Mouse (Mus musculus): ENCODE results near the gene Abhd16a. TPM values are rescaled to one million over a fixed set of nuclear protein-coding genes. Genes with fewer than 3 reads are reported as not detected.

The Abhd16a gene
- polyA plus RNA-seq, 1 experiment from 2014 or later = 40.2 TPM

Other genes starting within 250 kb of the Abhd16a start
- 26.9 and 29.9 TPM in 2 replicates for gene Skiv2l, start 239.1 kb upstream of the Abhd16a start, polyA plus RNA-seq (2014; fragmentation: Nextera tagmentation; extraction: Ambion mirVana)
- 117 and 138 TPM in 2 replicates for gene Nelfe, start 238.9 kb upstream of the Abhd16a start, polyA plus RNA-seq (2014; fragmentation: Nextera tagmentation; extraction: Ambion mirVana)
- gene Cfb, start 226.7 kb upstream of the Abhd16a start, polyA plus RNA-seq (2014; fragmentation: Nextera tagmentation; extraction: Ambion mirVana) = 1.0 and 2.1 TPM in 2 replicates
- 2.9 and 3.2 TPM in 2 replicates for gene Zbtb12, start 209.8 kb upstream of the Abhd16a start, polyA plus RNA-seq (2014; fragmentation: Nextera tagmentation; extraction: Ambion mirVana)
- gene Gm20547, start 207.2 kb upstream of the Abhd16a start, polyA plus RNA-seq (2014; fragmentation: Nextera tagmentation; extraction: Ambion mirVana) = not detected in 2 replicates
- 0.64 and 1.2 TPM in 2 replicates for gene C2, start 191.0 kb upstream of the Abhd16a start, polyA plus RNA-seq (2014; fragmentation: Nextera tagmentation; extraction: Ambion mirVana)
- gene Ehmt2, start 190.8 kb upstream of the Abhd16a start, polyA plus RNA-seq (2014; fragmentation: Nextera tagmentation; extraction: Ambion mirVana) = 57.4 and 70.1 TPM in 2 replicates
- gene Slc44a4, start 174.8 kb upstream of the Abhd16a start, polyA plus RNA-seq (2014; fragmentation: Nextera tagmentation; extraction: Ambion mirVana) = 0.12 and 0.29 TPM in 2 replicates
- gene Neu1, start 158.0 kb upstream of the Abhd16a start, polyA plus RNA-seq (2014; fragmentation: Nextera tagmentation; extraction: Ambion mirVana) = 12.9 and 14.5 TPM in 2 replicates
- 0.15 TPM in 1 of 2 replicates, not detected in the other for gene Hspa1b, start 130.0 kb upstream of the Abhd16a start, polyA plus RNA-seq (2014; fragmentation: Nextera tagmentation; extraction: Ambion mirVana)
- 0.49 TPM in 1 of 2 replicates, not detected in the other for gene Gm20481, start 119.4 kb upstream of the Abhd16a start, polyA plus RNA-seq (2014; fragmentation: Nextera tagmentation; extraction: Ambion mirVana)
- gene Hspa1a, start 117.1 kb upstream of the Abhd16a start, polyA plus RNA-seq (2014; fragmentation: Nextera tagmentation; extraction: Ambion mirVana) = 0.93 and 1.4 TPM in 2 replicates
- 0.93 and 1.2 TPM in 2 replicates for gene Hspa1l, start 116.6 kb upstream of the Abhd16a start, polyA plus RNA-seq (2014; fragmentation: Nextera tagmentation; extraction: Ambion mirVana)
- 188 and 207 TPM in 2 replicates for gene Lsm2, start 107.4 kb upstream of the Abhd16a start, polyA plus RNA-seq (2014; fragmentation: Nextera tagmentation; extraction: Ambion mirVana)
- 69.1 and 71.7 TPM in 2 replicates for gene Vars, start 88.3 kb upstream of the Abhd16a start, polyA plus RNA-seq (2014; fragmentation: Nextera tagmentation; extraction: Ambion mirVana)
- gene Vwa7, start 72.7 kb upstream of the Abhd16a start, polyA plus RNA-seq (2014; fragmentation: Nextera tagmentation; extraction: Ambion mirVana) = 0.10 and 0.36 TPM in 2 replicates
- gene Sapcd1, start 61.2 kb upstream of the Abhd16a start, polyA plus RNA-seq (2014; fragmentation: Nextera tagmentation; extraction: Ambion mirVana) = 3.0 and 4.0 TPM in 2 replicates
- gene Msh5, start 42.5 kb upstream of the Abhd16a start, polyA plus RNA-seq (2014; fragmentation: Nextera tagmentation; extraction: Ambion mirVana) = 3.1 and 4.2 TPM in 2 replicates
- 45.6 and 85.1 TPM in 2 replicates for gene Clic1, start 39.3 kb upstream of the Abhd16a start, polyA plus RNA-seq (2014; fragmentation: Nextera tagmentation; extraction: Ambion mirVana)
- 614 and 636 TPM in 2 replicates for gene Ddah2, start 30.2 kb upstream of the Abhd16a start, polyA plus RNA-seq (2014; fragmentation: Nextera tagmentation; extraction: Ambion mirVana)
- 0.19 TPM in 1 of 2 replicates, not detected in the other for gene Ly6g6c, start 23.9 kb upstream of the Abhd16a start, polyA plus RNA-seq (2014; fragmentation: Nextera tagmentation; extraction: Ambion mirVana)
- gene Mpig6b, start 23.1 kb upstream of the Abhd16a start, polyA plus RNA-seq (2014; fragmentation: Nextera tagmentation; extraction: Ambion mirVana) = 0.66 and 1.1 TPM in 2 replicates
- 0.42 and 0.50 TPM in 2 replicates for gene Ly6g6e, start 12.4 kb upstream of the Abhd16a start, polyA plus RNA-seq (2014; fragmentation: Nextera tagmentation; extraction: Ambion mirVana)
- 1.0 and 2.7 TPM in 2 replicates for gene Ly6g6d, start 11.2 kb upstream of the Abhd16a start, polyA plus RNA-seq (2014; fragmentation: Nextera tagmentation; extraction: Ambion mirVana)
- 0.29 and 0.52 TPM in 2 replicates for gene Ly6g6f, start 3.7 kb upstream of the Abhd16a start, polyA plus RNA-seq (2014; fragmentation: Nextera tagmentation; extraction: Ambion mirVana)
- gene Ly6g5c, start 19.0 kb downstream of the Abhd16a start, polyA plus RNA-seq (2014; fragmentation: Nextera tagmentation; extraction: Ambion mirVana) = not detected in 2 replicates
- 0.89 and 0.96 TPM in 2 replicates for gene Ly6g5b, start 26.2 kb downstream of the Abhd16a start, polyA plus RNA-seq (2014; fragmentation: Nextera tagmentation; extraction: Ambion mirVana)
- 22.5 and 29.7 TPM in 2 replicates for gene Gpank1, start 32.2 kb downstream of the Abhd16a start, polyA plus RNA-seq (2014; fragmentation: Nextera tagmentation; extraction: Ambion mirVana)
- gene Csnk2b, start 32.8 kb downstream of the Abhd16a start, polyA plus RNA-seq (2014; fragmentation: Nextera tagmentation; extraction: Ambion mirVana) = 299 and 310 TPM in 2 replicates
- gene D17H6S53E, start 37.1 kb downstream of the Abhd16a start, polyA plus RNA-seq (2014; fragmentation: Nextera tagmentation; extraction: Ambion mirVana) = 8.4 and 9.2 TPM in 2 replicates
- gene Apom, start 42.8 kb downstream of the Abhd16a start, polyA plus RNA-seq (2014; fragmentation: Nextera tagmentation; extraction: Ambion mirVana) = 0.34 and 0.49 TPM in 2 replicates
- gene Bag6, start 45.9 kb downstream of the Abhd16a start, polyA plus RNA-seq (2014; fragmentation: Nextera tagmentation; extraction: Ambion mirVana) = 105 and 117 TPM in 2 replicates
- gene Prrc2a, start 75.6 kb downstream of the Abhd16a start, polyA plus RNA-seq (2014; fragmentation: Nextera tagmentation; extraction: Ambion mirVana) = 167 and 205 TPM in 2 replicates
- gene Aif1, start 86.8 kb downstream of the Abhd16a start, polyA plus RNA-seq (2014; fragmentation: Nextera tagmentation; extraction: Ambion mirVana) = 6.1 and 8.4 TPM in 2 replicates
- 5.6 and 9.8 TPM in 2 replicates for gene Lst1, start 99.2 kb downstream of the Abhd16a start, polyA plus RNA-seq (2014; fragmentation: Nextera tagmentation; extraction: Ambion mirVana)
- 0.22 and 0.32 TPM in 2 replicates for gene Ltb, start 105.2 kb downstream of the Abhd16a start, polyA plus RNA-seq (2014; fragmentation: Nextera tagmentation; extraction: Ambion mirVana)
- gene Tnf, start 112.7 kb downstream of the Abhd16a start, polyA plus RNA-seq (2014; fragmentation: Nextera tagmentation; extraction: Ambion mirVana) = not detected in 2 replicates
- not detected in 2 replicates for gene Lta, start 116.1 kb downstream of the Abhd16a start, polyA plus RNA-seq (2014; fragmentation: Nextera tagmentation; extraction: Ambion mirVana)
- gene Gm16181, start 131.6 kb downstream of the Abhd16a start, polyA plus RNA-seq (2014; fragmentation: Nextera tagmentation; extraction: Ambion mirVana) = 0.36 and 0.43 TPM in 2 replicates
- gene Atp6v1g2, start 144.4 kb downstream of the Abhd16a start, polyA plus RNA-seq (2014; fragmentation: Nextera tagmentation; extraction: Ambion mirVana) = 14.7 and 16.8 TPM in 2 replicates
- gene Nfkbil1, start 146.5 kb downstream of the Abhd16a start, polyA plus RNA-seq (2014; fragmentation: Nextera tagmentation; extraction: Ambion mirVana) = 2.3 and 3.7 TPM in 2 replicates
- 633 and 640 TPM in 2 replicates for gene Ddx39b, start 152.5 kb downstream of the Abhd16a start, polyA plus RNA-seq (2014; fragmentation: Nextera tagmentation; extraction: Ambion mirVana)
- 42.9 and 43.2 TPM in 2 replicates for gene H2-D1, start 173.5 kb downstream of the Abhd16a start, polyA plus RNA-seq (2014; fragmentation: Nextera tagmentation; extraction: Ambion mirVana)
- gene H2-Q1, start 231.1 kb downstream of the Abhd16a start, polyA plus RNA-seq (2014; fragmentation: Nextera tagmentation; extraction: Ambion mirVana) = not detected in 2 replicates

Measured in hindbrain, embryonic 11.5 days (tissue).